Mouse (Mus musculus): ENCODE data around the gene Mien1.

Gene Mien1

GRCm38 (mm10) chr11:98418939-98419547, 19.7 kb downstream of the Mien1 start:
- no peak for DNase-seq

GRCm38 (mm10) chr11:98418273-98418672, 20.5 kb downstream of the Mien1 start:
- DNase-seq = no peak

GRCm38 (mm10) chr11:98417074-98417473, 21.7 kb downstream of the Mien1 start:
- no peak for DNase-seq

GRCm38 (mm10) chr11:98414162-98414561, 24.6 kb downstream of the Mien1 start:
- no peak for DNase-seq

GRCm38 (mm10) chr11:98413731-98414130, 25.1 kb downstream of the Mien1 start:
- no peak for DNase-seq

GRCm38 (mm10) chr11:98412797-98413301, 25.9 kb downstream of the Mien1 start:
- DNase-seq = no peak

- peak in 1 of 2 experiments; percentile 19 for DNase-seq
Measured at GRCm38 (mm10) chr11:98412273-98412796, 26.5 kb downstream of the Mien1 start, which contains the start of gene Erbb2. Erbb2 (plus strand) TSS chr11:98412470.

- DNase-seq = no peak
Measured at GRCm38 (mm10) chr11:98409341-98409822, 29.4 kb downstream of the Mien1 start.

GRCm38 (mm10) chr11:98408872-98409271, 29.9 kb downstream of the Mien1 start:
- no peak for DNase-seq

- DNase-seq = no peak
Measured at GRCm38 (mm10) chr11:98406621-98407020, 32.2 kb downstream of the Mien1 start.

GRCm38 (mm10) chr11:98400816-98401215, 38.0 kb downstream of the Mien1 start:
- DNase-seq = no peak

GRCm38 (mm10) chr11:98400161-98400726, 38.5 kb downstream of the Mien1 start, which contains the start of gene Pgap3:
Pgap3 (minus strand) TSS chr11:98400490.
- peak; percentile 82 to 85 for DNase-seq

- no peak for DNase-seq
Measured at GRCm38 (mm10) chr11:98397946-98398345, 40.8 kb downstream of the Mien1 start.

- DNase-seq = no peak
Measured at GRCm38 (mm10) chr11:98395041-98395440, 43.8 kb downstream of the Mien1 start.

GRCm38 (mm10) chr11:98394301-98394700, 44.5 kb downstream of the Mien1 start:
- no peak for DNase-seq

- DNase-seq = peak in 1 of 2 experiments; percentile 19
Measured at GRCm38 (mm10) chr11:98393317-98393716, 45.5 kb downstream of the Mien1 start.

- DNase-seq = no peak
Measured at GRCm38 (mm10) chr11:98392645-98393044, 46.1 kb downstream of the Mien1 start.

GRCm38 (mm10) chr11:98392034-98392433, 46.8 kb downstream of the Mien1 start:
- DNase-seq = no peak

GRCm38 (mm10) chr11:98390141-98390540, 48.6 kb downstream of the Mien1 start:
- no peak for DNase-seq

- DNase-seq = peak in 1 of 2 experiments; percentile 41
Measured at GRCm38 (mm10) chr11:98389221-98389780, 49.5 kb downstream of the Mien1 start.

- DNase-seq = no peak
Measured at GRCm38 (mm10) chr11:98388282-98388681, 50.5 kb downstream of the Mien1 start.
